Mouse (Mus musculus): Measurements from ENCODE around the gene Dnajc15.
"Not testable (repeated sequence)": the region's sequence is repeated elsewhere in the genome, so short reads cannot be mapped to it uniquely, and the experiment has no call there.

Gene Dnajc15

GRCm38 (mm10) chr14:77874304-77875241 is at the start of gene Dnajc15:
Dnajc15 (minus strand) TSS chr14:77875125.
- DNase-seq (ENCODE audit: low spot score): peak; percentile 88

- DNase-seq (ENCODE audit: low spot score): no peak
Measured at GRCm38 (mm10) chr14:77923076-77923865, 48.3 kb upstream of the Dnajc15 start.

- no peak for DNase-seq (ENCODE audit: low spot score)
Measured at GRCm38 (mm10) chr14:77921641-77922040, 46.7 kb upstream of the Dnajc15 start.

GRCm38 (mm10) chr14:77915776-77916175 is 40.9 kb upstream of the Dnajc15 start:
- DNase-seq (ENCODE audit: low spot score): no peak

GRCm38 (mm10) chr14:77906586-77906985 is 31.7 kb upstream of the Dnajc15 start:
- DNase-seq (ENCODE audit: low spot score): no peak

- DNase-seq (ENCODE audit: low spot score): no peak
Measured at GRCm38 (mm10) chr14:77905466-77905865, 30.5 kb upstream of the Dnajc15 start.

- no peak for DNase-seq (ENCODE audit: low spot score)
Measured at GRCm38 (mm10) chr14:77904171-77904762, 29.3 kb upstream of the Dnajc15 start, which contains the start of gene Epsti1. Epsti1 (plus strand) TSS chr14:77904239.

- no peak for DNase-seq (ENCODE audit: low spot score)
Measured at GRCm38 (mm10) chr14:77902541-77902940, 27.6 kb upstream of the Dnajc15 start.

GRCm38 (mm10) chr14:77895951-77896350 is 21.0 kb upstream of the Dnajc15 start:
- no peak for DNase-seq (ENCODE audit: low spot score)

- DNase-seq (ENCODE audit: low spot score): no peak
Measured at GRCm38 (mm10) chr14:77889911-77890310, 15.0 kb upstream of the Dnajc15 start.

GRCm38 (mm10) chr14:77886941-77887340 is 12.0 kb upstream of the Dnajc15 start:
- DNase-seq (ENCODE audit: low spot score): no peak

GRCm38 (mm10) chr14:77886376-77886775 is 11.5 kb upstream of the Dnajc15 start:
- DNase-seq (ENCODE audit: low spot score): peak; percentile 12

- DNase-seq (ENCODE audit: low spot score): peak; percentile 91
Measured at GRCm38 (mm10) chr14:77882669-77883068, 7.7 kb upstream of the Dnajc15 start.

GRCm38 (mm10) chr14:77881998-77882397 is 7.1 kb upstream of the Dnajc15 start:
- peak; percentile 33 for DNase-seq (ENCODE audit: low spot score)

GRCm38 (mm10) chr14:77877876-77878275 is 3.0 kb upstream of the Dnajc15 start:
- not testable (repeated sequence) for DNase-seq (ENCODE audit: low spot score)

- no peak for DNase-seq (ENCODE audit: low spot score)
Measured at GRCm38 (mm10) chr14:77876199-77876598, 1.3 kb upstream of the Dnajc15 start.

- no peak for DNase-seq (ENCODE audit: low spot score)
Measured at GRCm38 (mm10) chr14:77871380-77871975, 3.4 kb downstream of the Dnajc15 start.

- DNase-seq (ENCODE audit: low spot score): no peak
Measured at GRCm38 (mm10) chr14:77870926-77871325, 4.0 kb downstream of the Dnajc15 start.

GRCm38 (mm10) chr14:77867601-77868000 is 7.3 kb downstream of the Dnajc15 start:
- DNase-seq (ENCODE audit: low spot score): no peak

GRCm38 (mm10) chr14:77864510-77864909 is 10.4 kb downstream of the Dnajc15 start:
- no peak for DNase-seq (ENCODE audit: low spot score)

GRCm38 (mm10) chr14:77864051-77864450 is 10.9 kb downstream of the Dnajc15 start:
- no peak for DNase-seq (ENCODE audit: low spot score)
